Mouse (Mus musculus): ENCODE data around the gene Dok5. TPM values are rescaled to one million over a fixed set of nuclear protein-coding genes. Genes with fewer than 3 reads are reported as not detected.

Gene Dok5
- polyA plus RNA-seq, 1 experiment, result 35.0 TPM

DNA sequence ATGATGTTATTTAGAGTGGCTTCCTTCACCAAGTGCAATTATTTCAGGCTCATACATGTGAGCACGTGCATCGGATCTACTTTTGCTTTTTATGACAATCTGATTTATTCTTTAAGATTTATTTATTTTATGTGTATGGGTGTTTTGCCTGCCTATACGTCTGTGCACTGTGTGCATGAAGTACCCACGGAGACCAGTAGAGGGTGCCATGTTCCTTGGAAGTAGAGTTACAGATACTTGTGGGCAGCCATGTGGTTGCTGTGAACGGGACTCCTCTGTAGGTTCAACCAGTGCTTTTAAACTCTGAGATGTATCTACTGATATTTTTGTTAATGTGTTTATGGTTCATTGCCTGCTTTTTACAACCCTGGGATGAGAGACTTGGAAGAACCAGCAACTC is 132.4 kb downstream of the Dok5 start:
- DNase-seq (ENCODE audit: low read depth), result no peak
- TF ChIP-seq CTCF (IDR thresholded peaks at IDR 0.05; ENCODE audit: borderline replicate concordance, extremely low read depth, insufficient read depth, insufficient read length), result peak; percentile 36; the same call in 1 of the 2 replicates
- TF ChIP-seq POLR2A (IDR thresholded peaks at IDR 0.05; ENCODE audit: borderline replicate concordance, extremely low read depth, insufficient read depth, insufficient read length, poor library complexity, severe bottlenecking), result no peak

DNA sequence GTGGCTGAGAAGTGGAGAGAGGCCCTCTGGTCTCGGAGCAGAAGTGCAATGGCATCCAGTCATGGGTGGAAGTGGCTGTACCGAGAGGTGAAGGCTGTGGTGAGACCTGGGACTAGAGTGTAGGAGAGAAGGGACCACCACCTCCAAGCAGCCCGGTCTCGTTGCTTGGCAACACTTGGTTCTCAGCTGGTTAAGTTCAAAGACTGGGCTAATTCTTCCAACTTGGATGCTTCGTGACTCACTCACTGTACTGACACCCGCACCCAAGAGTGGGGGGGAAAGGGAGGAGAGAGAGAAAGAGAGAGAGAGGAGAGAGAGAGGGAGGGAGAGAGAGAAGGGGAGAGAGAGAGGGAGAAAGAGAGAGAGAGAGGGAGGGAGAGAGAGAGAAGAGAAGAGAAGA is 133.2 kb downstream of the Dok5 start:
- TF ChIP-seq POLR2A (IDR thresholded peaks at IDR 0.05; ENCODE audit: borderline replicate concordance, extremely low read depth, insufficient read depth, insufficient read length, poor library complexity, severe bottlenecking) (no peak), CTCF (IDR thresholded peaks at IDR 0.05; ENCODE audit: borderline replicate concordance, extremely low read depth, insufficient read depth, insufficient read length) (no peak)
- no peak for DNase-seq (ENCODE audit: low read depth)

GRCm38 (mm10) chr2:170870566-170870965 is 139.0 kb downstream of the Dok5 start:
- no peak for DNase-seq (ENCODE audit: low read depth)
- TF ChIP-seq POLR2A (IDR thresholded peaks at IDR 0.05; ENCODE audit: borderline replicate concordance, extremely low read depth, insufficient read depth, insufficient read length, poor library complexity, severe bottlenecking) (no peak), CTCF (IDR thresholded peaks at IDR 0.05; ENCODE audit: borderline replicate concordance, extremely low read depth, insufficient read depth, insufficient read length) (no peak)

- no peak for DNase-seq (ENCODE audit: low read depth)
- TF ChIP-seq CTCF (IDR thresholded peaks at IDR 0.05; ENCODE audit: borderline replicate concordance, extremely low read depth, insufficient read depth, insufficient read length) (no peak), POLR2A (IDR thresholded peaks at IDR 0.05; ENCODE audit: borderline replicate concordance, extremely low read depth, insufficient read depth, insufficient read length, poor library complexity, severe bottlenecking) (no peak)
These were observed 139.9 kb downstream of the Dok5 start for GRCm38 (mm10) chr2:170871469-170871868.

- DNase-seq (ENCODE audit: low read depth), result peak; percentile 87
These were observed 141.8 kb downstream of the Dok5 start for GRCm38 (mm10) chr2:170873382-170873781.

GRCm38 (mm10) chr2:170877515-170877914 is 145.9 kb downstream of the Dok5 start:
- peak; percentile 85; the same call in 1 of the 2 replicates for TF ChIP-seq CTCF (IDR thresholded peaks at IDR 0.05; ENCODE audit: borderline replicate concordance, extremely low read depth, insufficient read depth, insufficient read length)
- TF ChIP-seq POLR2A (IDR thresholded peaks at IDR 0.05; ENCODE audit: borderline replicate concordance, extremely low read depth, insufficient read depth, insufficient read length, poor library complexity, severe bottlenecking), result no peak
- DNase-seq (ENCODE audit: low read depth), result peak; percentile 95

More at GRCm38 (mm10) chr2:170873382-170873781, 141.8 kb downstream of the Dok5 start:
- TF ChIP-seq POLR2A (IDR thresholded peaks at IDR 0.05; ENCODE audit: borderline replicate concordance, extremely low read depth, insufficient read depth, insufficient read length, poor library complexity, severe bottlenecking) (no peak), CTCF (IDR thresholded peaks at IDR 0.05; ENCODE audit: borderline replicate concordance, extremely low read depth, insufficient read depth, insufficient read length) (peak; percentile 80; the same call in 1 of the 2 replicates)

DNA sequence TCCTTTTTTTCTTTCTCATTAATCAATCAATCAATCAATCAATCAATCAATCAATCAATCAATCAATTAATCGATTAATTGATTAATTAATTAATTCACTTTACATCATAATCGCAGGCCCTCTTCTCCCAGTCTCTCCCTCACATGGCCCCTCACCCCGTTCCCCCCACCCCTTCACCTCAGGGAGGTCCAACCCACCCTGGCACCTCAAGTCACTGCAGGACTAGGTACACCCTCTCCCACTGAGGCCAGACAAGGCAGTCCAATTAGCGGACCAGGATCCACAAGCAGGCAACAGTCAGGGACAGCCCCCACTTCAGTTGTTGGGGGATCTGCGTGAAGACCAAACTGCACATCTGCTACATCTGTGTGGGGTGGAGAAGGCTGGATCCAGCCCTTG is 146.3 kb downstream of the Dok5 start:
- DNase-seq (ENCODE audit: low read depth), result no peak
- no peak for TF ChIP-seq CTCF (IDR thresholded peaks at IDR 0.05; ENCODE audit: borderline replicate concordance, extremely low read depth, insufficient read depth, insufficient read length)
- no peak for TF ChIP-seq POLR2A (IDR thresholded peaks at IDR 0.05; ENCODE audit: borderline replicate concordance, extremely low read depth, insufficient read depth, insufficient read length, poor library complexity, severe bottlenecking)

DNA sequence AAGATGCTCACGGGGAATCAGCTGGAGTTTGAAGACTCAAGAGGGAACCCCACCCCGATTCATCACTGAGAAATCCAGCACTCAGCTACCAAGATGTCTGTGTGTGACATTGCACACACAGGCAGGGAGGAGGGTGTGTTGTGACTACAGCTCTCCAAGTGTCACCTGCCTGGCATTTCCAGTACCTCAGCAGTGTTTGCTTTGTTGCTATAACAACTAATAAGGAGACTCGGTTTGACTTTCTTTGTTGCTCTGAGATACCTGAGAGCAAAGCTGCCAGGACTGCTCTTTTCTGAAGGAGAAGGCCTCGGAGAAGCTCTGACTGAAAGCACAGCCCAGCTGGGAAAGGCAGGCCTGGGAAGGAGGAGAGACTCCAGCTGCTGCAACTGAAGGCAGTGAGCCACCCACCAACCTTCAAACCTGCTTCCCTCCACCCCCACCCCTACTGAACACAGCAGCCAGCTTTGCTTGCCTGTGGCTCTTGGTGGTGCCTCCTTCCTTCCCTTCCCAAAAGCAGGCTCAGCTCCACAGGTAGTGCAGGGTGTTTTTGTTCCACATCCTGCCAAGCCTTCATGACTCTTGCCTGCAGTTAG is 152.7 kb downstream of the Dok5 start:
- TF ChIP-seq CTCF (IDR thresholded peaks at IDR 0.05; ENCODE audit: borderline replicate concordance, extremely low read depth, insufficient read depth, insufficient read length), result no peak
- TF ChIP-seq POLR2A (IDR thresholded peaks at IDR 0.05; ENCODE audit: borderline replicate concordance, extremely low read depth, insufficient read depth, insufficient read length, poor library complexity, severe bottlenecking), result no peak

DNA sequence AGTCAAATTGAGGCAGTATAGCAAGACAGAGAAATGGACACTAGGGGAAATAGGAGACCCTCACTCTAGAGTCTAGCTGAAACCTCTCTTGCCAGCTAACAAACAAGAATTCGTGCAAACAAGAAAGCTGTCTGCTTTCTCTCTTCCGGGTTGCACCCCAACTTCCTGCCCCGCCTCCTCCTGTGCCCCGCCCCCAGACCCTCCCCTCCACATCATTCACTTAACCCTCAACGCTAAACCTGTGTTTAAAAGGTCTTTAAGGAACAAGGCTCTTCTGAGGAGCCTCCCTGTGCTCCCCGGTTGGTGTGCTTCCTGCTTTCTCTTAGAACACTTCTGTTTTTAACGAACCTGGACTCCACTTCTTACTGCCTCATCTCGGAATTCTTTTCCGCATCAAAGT is 156.4 kb downstream of the Dok5 start:
- no peak for DNase-seq (ENCODE audit: low read depth)
- TF ChIP-seq CTCF (IDR thresholded peaks at IDR 0.05; ENCODE audit: borderline replicate concordance, extremely low read depth, insufficient read depth, insufficient read length) (no peak), POLR2A (IDR thresholded peaks at IDR 0.05; ENCODE audit: borderline replicate concordance, extremely low read depth, insufficient read depth, insufficient read length, poor library complexity, severe bottlenecking) (no peak)

More for the DNA sequence above, 152.7 kb downstream of the Dok5 start:
- DNase-seq (ENCODE audit: low read depth), result no peak

DNA sequence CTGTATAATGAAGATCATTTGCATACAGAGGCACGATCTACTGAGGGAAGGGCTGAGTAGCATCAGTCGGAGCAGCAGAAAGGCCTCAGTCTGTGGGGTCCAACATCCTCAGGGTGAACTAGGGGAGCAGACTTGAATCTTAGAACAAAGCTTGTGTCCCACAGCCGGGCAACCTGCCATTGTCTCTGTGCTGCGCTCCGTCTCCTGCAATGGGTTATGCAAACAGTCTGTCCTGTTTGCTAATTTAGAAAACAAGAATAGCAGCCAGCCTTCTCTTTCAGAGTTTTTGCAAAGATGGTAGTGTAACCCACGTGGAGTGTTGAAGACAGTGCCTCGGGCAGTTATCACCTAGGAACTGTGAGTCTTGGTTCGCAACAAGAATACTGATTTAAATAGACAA is 163.5 kb downstream of the Dok5 start:
- DNase-seq (ENCODE audit: low read depth), result peak; percentile 70
- TF ChIP-seq POLR2A (IDR thresholded peaks at IDR 0.05; ENCODE audit: borderline replicate concordance, extremely low read depth, insufficient read depth, insufficient read length, poor library complexity, severe bottlenecking) (no peak), CTCF (IDR thresholded peaks at IDR 0.05; ENCODE audit: borderline replicate concordance, extremely low read depth, insufficient read depth, insufficient read length) (no peak)

- peak; percentile 90 for DNase-seq (ENCODE audit: low read depth)
- TF ChIP-seq CTCF (IDR thresholded peaks at IDR 0.05; ENCODE audit: borderline replicate concordance, extremely low read depth, insufficient read depth, insufficient read length), result no peak
- TF ChIP-seq POLR2A (IDR thresholded peaks at IDR 0.05; ENCODE audit: borderline replicate concordance, extremely low read depth, insufficient read depth, insufficient read length, poor library complexity, severe bottlenecking), result no peak
These were observed 170.8 kb downstream of the Dok5 start for GRCm38 (mm10) chr2:170902204-170903028.

DNA sequence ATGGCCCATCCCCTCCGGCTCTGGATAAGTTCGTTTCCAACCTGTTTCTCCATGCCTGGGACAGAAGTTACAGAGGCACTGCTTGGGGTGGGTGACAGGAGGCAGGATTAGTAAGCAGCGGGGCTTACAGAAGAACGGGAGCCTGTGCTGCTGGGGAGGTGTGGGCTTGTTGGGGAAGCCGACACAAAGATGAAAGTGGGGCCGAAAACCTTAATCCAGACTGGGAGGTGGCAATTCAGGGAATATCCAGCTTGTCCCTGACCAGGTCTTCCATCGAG is 171.4 kb downstream of the Dok5 start:
- no peak for DNase-seq (ENCODE audit: low read depth)
- no peak for TF ChIP-seq POLR2A (IDR thresholded peaks at IDR 0.05; ENCODE audit: borderline replicate concordance, extremely low read depth, insufficient read depth, insufficient read length, poor library complexity, severe bottlenecking)
- no peak for TF ChIP-seq CTCF (IDR thresholded peaks at IDR 0.05; ENCODE audit: borderline replicate concordance, extremely low read depth, insufficient read depth, insufficient read length)

Data from brain, embryonic 14.5 days (tissue).